Mouse (Mus musculus): ENCODE data around the gene Fbxw10. TPM values are rescaled to one million over a fixed set of nuclear protein-coding genes. Genes with fewer than 3 reads are reported as not detected.
A peak's percentile ranks its signal among the peaks of the same experiment; 100 is the strongest.

Fbxw10 gene
- polyA plus RNA-seq, 2 experiments = 0.56 to 0.67 TPM

DNA sequence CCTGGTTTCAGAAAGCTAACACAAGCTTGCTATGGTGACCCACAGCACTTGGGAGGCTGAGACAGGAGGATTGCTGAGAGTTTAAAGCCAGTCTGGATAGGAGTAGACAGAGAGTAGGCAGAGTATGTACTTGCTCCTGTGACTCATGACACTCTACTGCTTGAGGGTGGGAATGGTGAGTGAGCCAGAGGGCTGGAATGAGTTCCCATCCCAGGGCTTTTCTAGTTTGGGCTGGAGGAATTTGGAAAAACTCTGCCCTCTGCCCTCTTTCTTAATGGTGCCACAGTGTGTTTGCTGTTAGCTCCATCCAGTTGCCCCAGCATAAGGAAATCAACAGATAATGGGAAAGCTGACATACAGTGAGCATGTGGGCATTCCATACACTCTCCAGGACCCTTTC, 15.0 kb upstream of the Fbxw10 start:
- ATAC-seq (ENCODE audit: low FRiP score, low read depth) = no peak
- no peak for DNase-seq (ENCODE audit: low spot score)
- no peak for TF ChIP-seq POLR2A (IDR thresholded peaks at IDR 0.05; ENCODE audit: borderline replicate concordance, extremely low read depth, insufficient read depth, insufficient read length)

DNA sequence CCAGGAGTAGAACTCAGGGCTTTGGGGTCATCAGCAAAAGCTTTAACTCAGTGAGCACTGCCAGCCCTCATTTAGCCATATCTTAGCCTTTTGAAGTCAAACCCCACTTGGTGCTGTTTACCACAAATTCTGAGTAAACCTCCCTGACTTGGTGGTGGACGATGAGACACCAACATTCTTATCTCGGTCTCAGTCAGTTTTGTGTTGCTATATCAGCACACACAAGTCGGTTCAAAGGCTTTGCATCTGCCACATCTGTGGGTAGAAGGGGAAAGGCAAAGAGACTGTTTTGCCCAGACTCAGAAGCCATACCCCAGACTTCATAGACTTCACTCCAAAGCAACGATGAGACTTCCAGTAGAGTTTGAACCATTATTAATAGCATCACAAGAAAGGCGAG, 2.3 kb upstream of the Fbxw10 start:
- Histone ChIP-seq H3K27ac (replicated peaks; ENCODE audit: low read depth, low read length) (no peak overlapping the region), H3K4me2 (replicated peaks; ENCODE audit: low read depth, low read length, severe bottlenecking) (no peak overlapping the region), H3K36me3 (ENCODE audit: control insufficient read depth, insufficient read depth, low read length) (peaks cover 10% of the 10 kb centered on the region), H3K9me3 (ENCODE audit: control insufficient read depth, low read length) (no peaks in the 10 kb centered on the region), H3K4me1 (ENCODE audit: control insufficient read depth, insufficient read depth, low read length) (peaks cover 8% of the 10 kb centered on the region), H3K27me3 (ENCODE audit: control insufficient read depth, insufficient read depth, low read length) (no peaks in the 10 kb centered on the region), H3K4me3 (replicated peaks; ENCODE audit: low read length) (no peak overlapping the region), H3K9ac (ENCODE audit: low read depth, low read length, severe bottlenecking) (no peak overlapping the region)
- DNase-seq (ENCODE audit: low spot score) = no peak
- 82% methylated on average over 5 of the region's 5 CpGs for WGBS
- no peak for ATAC-seq (ENCODE audit: low FRiP score, low read depth)
- no peak for TF ChIP-seq POLR2A (IDR thresholded peaks at IDR 0.05; ENCODE audit: borderline replicate concordance, extremely low read depth, insufficient read depth, insufficient read length)

More for the DNA sequence above, 15.0 kb upstream of the Fbxw10 start:
- Histone ChIP-seq H3K4me3 (replicated peaks; ENCODE audit: low read length) (no peak overlapping the region), H3K9ac (ENCODE audit: low read depth, low read length, severe bottlenecking) (no peak overlapping the region), H3K9me3 (ENCODE audit: control insufficient read depth, low read length) (no peaks in the 10 kb centered on the region), H3K27ac (replicated peaks; ENCODE audit: low read depth, low read length) (no peak overlapping the region), H3K27me3 (ENCODE audit: control insufficient read depth, insufficient read depth, low read length) (no peaks in the 10 kb centered on the region), H3K4me1 (ENCODE audit: control insufficient read depth, insufficient read depth, low read length) (no peaks in the 10 kb centered on the region), H3K36me3 (ENCODE audit: control insufficient read depth, insufficient read depth, low read length) (peaks cover 27% of the 10 kb centered on the region), H3K4me2 (replicated peaks; ENCODE audit: low read depth, low read length, severe bottlenecking) (no peak overlapping the region)

DNA sequence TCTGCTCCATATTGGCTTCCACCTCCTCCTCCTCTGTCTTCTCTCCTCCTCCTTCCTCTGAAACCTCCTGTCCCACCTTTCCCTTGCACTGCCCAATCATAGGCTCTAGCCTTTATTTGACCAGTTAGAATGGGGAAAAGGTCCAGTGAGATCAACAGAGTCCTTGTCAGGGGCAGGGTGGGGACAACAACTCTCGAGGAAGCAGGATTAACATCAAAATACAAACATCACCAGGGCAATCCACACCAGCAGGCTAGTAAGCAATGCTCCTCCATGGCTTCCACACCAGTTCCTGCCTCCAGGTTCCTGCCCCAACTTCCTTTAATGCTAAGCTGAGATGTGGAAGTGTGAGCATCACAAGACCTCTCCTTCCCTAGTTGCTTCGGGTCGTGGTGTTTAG, 1.1 kb upstream of the Fbxw10 start:
- Histone ChIP-seq H3K4me2 (replicated peaks; ENCODE audit: low read depth, low read length, severe bottlenecking) (no peak overlapping the region), H3K4me3 (replicated peaks; ENCODE audit: low read length) (no peak overlapping the region), H3K9ac (ENCODE audit: low read depth, low read length, severe bottlenecking) (no peak overlapping the region), H3K9me3 (ENCODE audit: control insufficient read depth, low read length) (no peaks in the 10 kb centered on the region), H3K27me3 (ENCODE audit: control insufficient read depth, insufficient read depth, low read length) (no peaks in the 10 kb centered on the region), H3K27ac (replicated peaks; ENCODE audit: low read depth, low read length) (no peak overlapping the region), H3K4me1 (ENCODE audit: control insufficient read depth, insufficient read depth, low read length) (peaks cover 8% of the 10 kb centered on the region), H3K36me3 (ENCODE audit: control insufficient read depth, insufficient read depth, low read length) (peaks cover 3% of the 10 kb centered on the region)
- 74% methylated on average over 3 of the region's 3 CpGs for WGBS
- ATAC-seq (ENCODE audit: low FRiP score, low read depth) = no peak
- TF ChIP-seq POLR2A (IDR thresholded peaks at IDR 0.05; ENCODE audit: borderline replicate concordance, extremely low read depth, insufficient read depth, insufficient read length) = no peak
- no peak for DNase-seq (ENCODE audit: low spot score)

DNA sequence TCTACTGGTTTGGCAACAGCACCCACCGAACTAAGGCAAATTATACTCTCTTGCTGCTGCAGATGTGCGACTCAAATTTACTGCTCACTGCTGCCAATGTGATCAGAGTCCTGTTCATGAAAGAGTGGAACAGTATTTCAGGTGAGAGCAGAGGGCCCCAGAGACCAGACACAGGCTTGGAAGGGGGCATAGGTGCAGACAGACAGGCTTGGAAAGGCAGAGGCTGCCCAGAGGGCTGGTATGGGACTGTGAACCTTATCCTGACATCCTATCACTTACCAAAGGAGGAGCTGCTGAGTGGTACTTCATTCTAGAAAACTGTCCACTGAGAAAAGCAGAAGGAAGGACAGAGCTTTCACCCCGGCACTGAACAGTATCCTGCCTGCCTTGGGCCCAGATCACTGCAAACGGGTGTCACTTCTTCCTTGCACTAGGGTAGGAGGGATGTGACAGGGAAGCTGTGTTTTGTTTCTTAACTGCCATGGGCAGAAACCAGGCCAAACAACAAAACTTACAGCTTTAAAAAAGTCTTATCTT, 854 bp downstream of the Fbxw10 start:
- Histone ChIP-seq H3K4me3 (replicated peaks; ENCODE audit: low read length) (no peak overlapping the region), H3K27ac (replicated peaks; ENCODE audit: low read depth, low read length) (0 out of 2 replicates have a peak overlapping the region, but pooled peaks have one; percentile 59)
- ATAC-seq (ENCODE audit: low FRiP score, low read depth) = no peak

DNA sequence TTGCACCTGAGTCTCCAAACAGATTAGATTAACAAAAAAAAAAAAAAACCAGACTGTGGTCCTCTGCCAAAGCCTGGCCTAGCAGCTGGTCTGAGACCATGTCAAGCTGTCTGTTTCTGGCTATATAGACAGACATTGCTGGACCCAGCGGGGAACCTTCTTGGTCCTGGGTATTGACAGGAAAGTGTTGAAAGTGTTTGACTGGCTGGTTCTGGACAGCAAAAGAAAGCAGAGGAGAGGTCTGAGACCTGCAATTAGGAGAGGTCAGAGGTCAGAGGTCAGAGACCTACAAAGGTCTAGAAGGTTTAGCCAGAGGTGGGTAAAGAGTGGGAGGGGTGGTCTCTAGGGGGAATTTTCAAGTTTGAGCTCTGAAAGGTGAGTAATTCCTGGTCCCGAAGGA, 1.4 kb downstream of the Fbxw10 start:
- 41% methylated on average over 2 of the region's 2 CpGs for WGBS
- DNase-seq (ENCODE audit: low spot score) (no peak), ATAC-seq (ENCODE audit: low FRiP score, low read depth) (no peak)
- Histone ChIP-seq H3K9ac (ENCODE audit: low read depth, low read length, severe bottlenecking) (no peak overlapping the region), H3K9me3 (ENCODE audit: control insufficient read depth, low read length) (no peaks in the 10 kb centered on the region), H3K27ac (replicated peaks; ENCODE audit: low read depth, low read length) (no peak overlapping the region), H3K4me1 (ENCODE audit: control insufficient read depth, insufficient read depth, low read length) (peaks cover 8% of the 10 kb centered on the region), H3K4me2 (replicated peaks; ENCODE audit: low read depth, low read length, severe bottlenecking) (no peak overlapping the region), H3K4me3 (replicated peaks; ENCODE audit: low read length) (no peak overlapping the region), H3K27me3 (ENCODE audit: control insufficient read depth, insufficient read depth, low read length) (no peaks in the 10 kb centered on the region), H3K36me3 (ENCODE audit: control insufficient read depth, insufficient read depth, low read length) (no peaks in the 10 kb centered on the region)
- TF ChIP-seq POLR2A (IDR thresholded peaks at IDR 0.05; ENCODE audit: borderline replicate concordance, extremely low read depth, insufficient read depth, insufficient read length) = no peak

More for the DNA sequence above, 854 bp downstream of the Fbxw10 start:
- DNase-seq (ENCODE audit: low spot score) = no peak
- H3K9ac ChIP-seq (ENCODE audit: low read depth, low read length, severe bottlenecking) = 0 out of 2 replicates have a peak overlapping the region, but pooled peaks have one; percentile 38
- H3K9me3 ChIP-seq (ENCODE audit: control insufficient read depth, low read length) = no peaks in the 10 kb centered on the region
- H3K4me2 ChIP-seq (replicated peaks; ENCODE audit: low read depth, low read length, severe bottlenecking) = peak overlapping the region; percentile 42
- no peaks in the 10 kb centered on the region for H3K27me3 ChIP-seq (ENCODE audit: control insufficient read depth, insufficient read depth, low read length)
- no peak for TF ChIP-seq POLR2A (IDR thresholded peaks at IDR 0.05; ENCODE audit: borderline replicate concordance, extremely low read depth, insufficient read depth, insufficient read length)
- WGBS = 39% methylated on average over 4 of the region's 4 CpGs
- H3K4me1 ChIP-seq (ENCODE audit: control insufficient read depth, insufficient read depth, low read length) = peaks cover 8% of the 10 kb centered on the region
- H3K36me3 ChIP-seq (ENCODE audit: control insufficient read depth, insufficient read depth, low read length) = no peaks in the 10 kb centered on the region

DNA sequence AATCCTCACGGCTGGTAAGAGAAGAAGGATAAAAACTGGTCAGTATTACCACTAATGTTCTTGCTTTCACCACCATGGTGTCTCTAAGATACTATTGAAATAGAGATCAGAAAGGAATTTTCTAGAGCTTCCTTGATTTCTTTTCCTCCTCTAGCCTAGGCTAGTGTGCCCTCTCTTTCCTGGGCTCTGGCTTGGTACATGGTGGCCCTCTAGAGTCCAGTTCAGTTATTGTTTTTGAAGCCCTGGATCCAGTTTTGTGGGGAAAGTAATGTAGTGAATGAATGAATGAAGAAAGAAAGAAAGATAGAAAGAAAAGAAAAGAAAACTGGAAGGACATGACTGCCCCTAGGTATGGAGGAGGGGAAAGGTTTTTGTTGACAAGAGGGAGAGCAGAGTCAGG, 4.3 kb downstream of the Fbxw10 start:
- no peaks in the 10 kb centered on the region for H3K27me3 ChIP-seq (ENCODE audit: control insufficient read depth, insufficient read depth, low read length)
- no peak overlapping the region for H3K9ac ChIP-seq (ENCODE audit: low read depth, low read length, severe bottlenecking)
- ATAC-seq (ENCODE audit: low FRiP score, low read depth) = no peak
- H3K4me3 ChIP-seq (replicated peaks; ENCODE audit: low read length) = no peak overlapping the region
- no peak for TF ChIP-seq POLR2A (IDR thresholded peaks at IDR 0.05; ENCODE audit: borderline replicate concordance, extremely low read depth, insufficient read depth, insufficient read length)
- H3K4me2 ChIP-seq (replicated peaks; ENCODE audit: low read depth, low read length, severe bottlenecking) = no peak overlapping the region
- H3K4me1 ChIP-seq (ENCODE audit: control insufficient read depth, insufficient read depth, low read length) = peaks cover 8% of the 10 kb centered on the region
- no peak overlapping the region for H3K27ac ChIP-seq (replicated peaks; ENCODE audit: low read depth, low read length)
- no peaks in the 10 kb centered on the region for H3K9me3 ChIP-seq (ENCODE audit: control insufficient read depth, low read length)
- 76% methylated on average over 1 of the region's 1 CpGs for WGBS
- no peak for DNase-seq (ENCODE audit: low spot score)
- H3K36me3 ChIP-seq (ENCODE audit: control insufficient read depth, insufficient read depth, low read length) = no peaks in the 10 kb centered on the region
